Mouse (Mus musculus): ENCODE results near the gene Pom121. TPM values are rescaled to one million over a fixed set of nuclear protein-coding genes. Genes with fewer than 3 reads are reported as not detected.

Gene Pom121
- polyA plus RNA-seq, 1 experiment = 45.5 TPM

GRCm38 (mm10) chr5:135345989-135346388 is 48.4 kb downstream of the Pom121 start:
- TF ChIP-seq CTCF (IDR thresholded peaks at IDR 0.05; ENCODE audit: borderline replicate concordance, extremely low read depth, insufficient read depth, insufficient read length) (no peak), POLR2A (IDR thresholded peaks at IDR 0.05; ENCODE audit: borderline replicate concordance, extremely low read depth, insufficient read depth, insufficient read length, poor library complexity, severe bottlenecking) (no peak)

DNA sequence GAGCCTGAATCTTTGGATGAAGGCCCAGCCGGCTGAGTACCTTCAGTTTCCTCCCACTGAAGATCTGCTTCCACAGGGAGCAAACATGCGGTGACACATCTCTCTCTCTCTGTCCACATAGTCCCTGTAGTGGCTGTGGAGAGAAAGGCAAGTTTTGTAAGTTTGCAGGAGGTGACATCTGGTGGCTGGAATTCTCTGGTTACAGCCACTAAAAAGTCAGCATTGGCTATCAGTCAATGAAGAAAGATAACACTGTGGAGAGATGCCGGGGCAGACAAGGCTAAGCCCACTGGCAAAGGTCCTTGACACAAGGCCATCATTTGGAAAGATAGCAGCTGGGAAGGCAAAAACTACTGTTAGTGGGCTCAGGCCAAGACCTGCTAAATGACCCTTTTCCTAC is 56.8 kb downstream of the Pom121 start:
- no peak for DNase-seq (ENCODE audit: low read depth)
- TF ChIP-seq POLR2A (IDR thresholded peaks at IDR 0.05; ENCODE audit: borderline replicate concordance, extremely low read depth, insufficient read depth, insufficient read length, poor library complexity, severe bottlenecking) (no peak), CTCF (IDR thresholded peaks at IDR 0.05; ENCODE audit: borderline replicate concordance, extremely low read depth, insufficient read depth, insufficient read length) (peak; percentile 3; the same call in 1 of the 2 replicates)

More at GRCm38 (mm10) chr5:135345989-135346388, 48.4 kb downstream of the Pom121 start:
- DNase-seq (ENCODE audit: low read depth) = no peak

DNA sequence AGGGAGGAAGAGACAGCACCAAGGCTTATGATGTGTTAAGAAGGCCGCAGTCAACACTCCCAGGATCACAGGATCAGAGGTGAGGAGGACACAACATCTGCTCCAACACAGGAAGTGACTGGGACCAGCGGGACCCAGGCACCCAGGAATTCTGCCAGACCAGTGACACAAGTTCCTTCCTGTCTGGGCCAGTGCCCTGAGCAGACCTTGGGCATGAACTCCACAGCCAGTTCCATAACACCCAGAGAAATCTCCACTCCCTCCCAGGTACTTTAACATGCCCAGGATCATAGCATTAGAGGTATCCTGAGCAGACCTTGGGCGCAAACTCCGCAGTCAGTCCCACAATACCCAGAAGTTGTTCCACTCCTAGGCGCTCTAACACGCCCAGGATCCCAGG is 63.2 kb downstream of the Pom121 start:
- no peak for DNase-seq (ENCODE audit: low read depth)
- TF ChIP-seq CTCF (IDR thresholded peaks at IDR 0.05; ENCODE audit: borderline replicate concordance, extremely low read depth, insufficient read depth, insufficient read length) = no peak
- no peak for TF ChIP-seq POLR2A (IDR thresholded peaks at IDR 0.05; ENCODE audit: borderline replicate concordance, extremely low read depth, insufficient read depth, insufficient read length, poor library complexity, severe bottlenecking)

DNA sequence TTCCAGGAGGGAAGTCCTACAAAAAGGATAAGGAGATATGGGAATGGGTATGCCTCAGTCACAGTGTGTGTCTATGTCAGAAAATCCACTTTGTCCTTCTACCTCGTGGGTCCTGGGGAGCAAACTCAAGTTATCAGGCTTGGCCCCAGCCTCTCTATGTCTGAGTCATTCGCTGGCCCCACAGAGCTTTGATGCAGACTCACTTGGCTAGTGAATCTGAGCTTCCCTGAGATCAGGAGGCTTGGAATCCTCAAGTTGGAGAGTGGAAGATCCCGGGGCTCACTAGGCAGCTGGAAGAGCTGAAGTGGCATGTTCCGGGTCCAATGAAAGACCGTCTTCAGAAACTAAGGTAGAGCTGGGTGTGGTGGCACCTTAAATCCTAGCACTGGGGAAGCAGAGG is 64.1 kb downstream of the Pom121 start:
- no peak for TF ChIP-seq CTCF (IDR thresholded peaks at IDR 0.05; ENCODE audit: borderline replicate concordance, extremely low read depth, insufficient read depth, insufficient read length)
- TF ChIP-seq POLR2A (IDR thresholded peaks at IDR 0.05; ENCODE audit: borderline replicate concordance, extremely low read depth, insufficient read depth, insufficient read length, poor library complexity, severe bottlenecking) = no peak
- no peak for DNase-seq (ENCODE audit: low read depth)

DNA sequence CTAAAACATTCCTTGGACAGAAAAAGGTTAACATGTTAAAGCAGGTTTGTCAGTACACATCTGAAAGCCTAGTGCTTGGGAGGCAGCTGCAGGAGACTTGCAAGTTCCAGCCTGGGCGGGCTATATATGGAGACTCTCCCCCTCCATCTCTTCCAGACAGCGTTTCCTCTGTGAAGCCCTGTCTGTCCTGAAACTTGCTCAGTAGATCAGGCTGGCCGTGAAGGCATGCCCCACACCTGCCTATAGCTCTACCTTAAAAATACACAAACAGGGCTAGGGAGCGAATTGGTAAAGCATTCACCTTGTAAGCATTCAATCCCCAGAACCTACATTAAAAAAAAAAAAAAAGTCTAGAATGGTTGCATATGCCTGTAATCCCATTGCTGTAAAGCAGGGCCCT is 64.9 kb downstream of the Pom121 start:
- no peak for DNase-seq (ENCODE audit: low read depth)
- no peak for TF ChIP-seq CTCF (IDR thresholded peaks at IDR 0.05; ENCODE audit: borderline replicate concordance, extremely low read depth, insufficient read depth, insufficient read length)
- no peak for TF ChIP-seq POLR2A (IDR thresholded peaks at IDR 0.05; ENCODE audit: borderline replicate concordance, extremely low read depth, insufficient read depth, insufficient read length, poor library complexity, severe bottlenecking)

Other genes with a start within 250 kb of the Pom121 start
- gene Tbl2, start 244.9 kb downstream of the Pom121 start, polyA plus RNA-seq (2012; rRNA removed) = 11.5 and 14.1 TPM in 2 replicates
- 22.6 and 22.9 TPM in 2 replicates for gene Bcl7b, start 226.3 kb downstream of the Pom121 start, polyA plus RNA-seq (2012; rRNA removed)
- gene Baz1b, start 207.3 kb downstream of the Pom121 start, polyA plus RNA-seq (2012; rRNA removed) = 56.5 and 70.7 TPM in 2 replicates
- 17.6 and 20.9 TPM in 2 replicates for gene Fzd9, start 143.3 kb downstream of the Pom121 start, polyA plus RNA-seq (2012; rRNA removed)
- gene Fkbp6, start 44.5 kb downstream of the Pom121 start, polyA plus RNA-seq (2012; rRNA removed) = 0.06 and 0.40 TPM in 2 replicates
- gene Trim50, start 41.3 kb downstream of the Pom121 start, polyA plus RNA-seq (2012; rRNA removed) = not detected in 2 replicates
- gene Nsun5, start 24.6 kb downstream of the Pom121 start, polyA plus RNA-seq (2012; rRNA removed) = 44.4 and 62.2 TPM in 2 replicates
- 44.0 and 58.5 TPM in 2 replicates for gene Hip1, start 150.6 kb upstream of the Pom121 start, polyA plus RNA-seq (2012; rRNA removed)
- not detected in 2 replicates for gene Ccl26, start 169.0 kb upstream of the Pom121 start, polyA plus RNA-seq (2012; rRNA removed)
- 0.97 and 1.3 TPM in 2 replicates for gene Ccl24, start 178.5 kb upstream of the Pom121 start, polyA plus RNA-seq (2012; rRNA removed)
- 42.5 and 64.4 TPM in 2 replicates for gene Rhbdd2, start 238.1 kb upstream of the Pom121 start, polyA plus RNA-seq (2012; rRNA removed)